In the genomic region with DNA sequence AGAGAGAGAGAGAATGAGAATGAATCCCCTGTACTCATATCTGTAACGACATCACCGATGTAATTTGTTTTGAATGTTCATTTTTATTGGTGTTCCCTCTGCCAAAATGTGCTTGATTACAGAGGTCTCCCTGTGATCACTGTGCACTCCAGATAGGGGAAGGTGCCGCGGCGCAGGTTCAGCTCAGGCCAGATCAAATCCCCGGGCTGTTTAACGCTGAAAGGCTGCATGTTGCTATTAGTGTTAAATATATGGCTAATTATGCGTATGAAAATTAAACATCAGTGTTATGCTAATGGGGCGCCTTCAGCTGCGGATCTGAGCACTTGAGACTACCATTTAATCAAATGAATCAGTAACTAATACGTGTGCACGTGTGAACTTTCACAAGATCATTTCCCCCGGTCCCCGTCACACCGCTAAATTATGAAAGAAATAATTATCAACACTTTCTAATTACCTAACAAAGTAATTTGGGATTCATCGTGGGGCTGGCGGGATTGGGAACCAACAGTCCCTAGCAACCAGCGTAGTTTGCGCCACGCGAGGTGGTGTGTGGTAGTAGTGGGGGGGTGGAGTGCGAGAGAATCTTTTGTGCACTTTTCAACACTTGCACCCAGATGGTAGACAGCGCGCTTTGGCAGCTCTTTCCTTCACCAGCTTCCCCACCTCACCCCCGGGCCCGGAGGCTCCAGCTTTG, we compare ENCODE assay signal across 9 mouse cellular contexts. TPM values are rescaled to one million over a fixed set of nuclear protein-coding genes. Genes with fewer than 3 reads are reported as not detected.
DNase-seq lines count a peak whose midpoint lies in the region; ATAC-seq and TF ChIP-seq lines count a peak whose summit lies in the region.
"Had no signal": no experiment of that assay in that cellular context is flagged by ENCODE, and none has a peak within 500 bp of the region (broad histone marks: within the 10 kb centered on the region; RNA-seq: fewer than 3 reads in every experiment).

TSS of gene Dlx1 (plus strand) at position 100 of the 700 bp plus-strand sequence.

- H3K27me3 ChIP-seq in heart, adult 2 months (ENCODE audit: control insufficient read depth, insufficient read depth, low read length) = peaks cover 32% of the 10 kb centered on the region
- peaks cover 96% of the 10 kb centered on the region for H3K27me3 ChIP-seq in E14TG2a.4 (ENCODE audit: insufficient read depth, low read length)
- H3K27me3 ChIP-seq in forebrain, embryonic 14.5 days (replicated peaks; ENCODE audit: control insufficient read depth, insufficient read depth, low read length) = peaks cover 66% of the 10 kb centered on the region
- peaks cover 95% of the 10 kb centered on the region for H3K27me3 ChIP-seq in neural tube, embryonic 15.5 days (replicated peaks)
- H3K27me3 ChIP-seq: CH12.LX had no signal

- no peaks in the 10 kb centered on the region for H3K9me3 ChIP-seq in E14TG2a.4 (ENCODE audit: low read length)
- no peaks in the 10 kb centered on the region for H3K9me3 ChIP-seq in forebrain, embryonic 14.5 days (replicated peaks; ENCODE audit: control insufficient read depth, low read length)
- no peaks in the 10 kb centered on the region for H3K9me3 ChIP-seq in neural tube, embryonic 15.5 days (replicated peaks)

- no peak within 1 kb of the TSS for H3K9ac ChIP-seq in heart, adult 2 months (ENCODE audit: low read depth, low read length)
- H3K9ac ChIP-seq in forebrain, embryonic 14.5 days (ENCODE audit: low read length) = peak within 1 kb of the TSS; percentile 88
- no peak within 1 kb of the TSS for H3K9ac ChIP-seq in neural tube, embryonic 15.5 days (replicated peaks)

- peak; percentile 63 for ATAC-seq in forebrain, embryonic 14.5 days
- ATAC-seq in neural tube, embryonic 15.5 days (ENCODE audit: low FRiP score) = no peak

- H3K4me3 ChIP-seq in heart, adult 2 months = peak within 1 kb of the TSS; percentile 43; the same call in 1 of the 2 replicates
- H3K4me3 ChIP-seq in E14TG2a.4 (replicated peaks; ENCODE audit: low read length) = peak within 1 kb of the TSS; percentile 83
- H3K4me3 ChIP-seq in forebrain, embryonic 14.5 days (ENCODE audit: low read depth, low read length) = peak within 1 kb of the TSS; percentile 52
- H3K4me3 ChIP-seq in neural tube, embryonic 15.5 days (replicated peaks) = peak within 1 kb of the TSS; percentile 33

- intact Hi-C loops in heart, adult 2 months (cut with DNase I) = loop anchor here (2.0 kb wide), 1 partner anchor 17 kb away; no protein-coding TSS in a partner anchor
- intact Hi-C loops in left cerebral cortex, postnatal 14 days (cut with DNase I) = no loop called here

- peak within 1 kb of the TSS; percentile 75 for H3K4me2 ChIP-seq in forebrain, embryonic 14.5 days (ENCODE audit: low read length)
- peak within 1 kb of the TSS; percentile 60 for H3K4me2 ChIP-seq in neural tube, embryonic 15.5 days

- TF ChIP-seq CTCF in heart, adult 2 months (IDR thresholded peaks at IDR 0.05) = no peak
- no peak for TF ChIP-seq CTCF in E14TG2a.4 (conservative IDR thresholded peaks at IDR 0.05; ENCODE audit: low read length)

- H3K4me1 ChIP-seq in heart, adult 2 months (ENCODE audit: control insufficient read depth, insufficient read depth, low read length) = peaks cover 3% of the 10 kb centered on the region; the same call in 1 of the 2 replicates
- H3K4me1 ChIP-seq in E14TG2a.4 (replicated peaks; ENCODE audit: low read depth, low read length) = peaks cover 81% of the 10 kb centered on the region
- H3K4me1 ChIP-seq in forebrain, embryonic 14.5 days (ENCODE audit: control insufficient read depth, insufficient read depth, low read length) = peaks cover 15% of the 10 kb centered on the region; the same call in 1 of the 2 replicates
- H3K4me1 ChIP-seq in neural tube, embryonic 15.5 days = peaks cover 19% of the 10 kb centered on the region

- no peaks in the 10 kb centered on the region for H3K36me3 ChIP-seq in heart, adult 2 months (ENCODE audit: control insufficient read depth, insufficient read depth, low read length)
- H3K36me3 ChIP-seq in E14TG2a.4 (ENCODE audit: insufficient read depth, low read length) = no peaks in the 10 kb centered on the region
- no peaks in the 10 kb centered on the region for H3K36me3 ChIP-seq in forebrain, embryonic 14.5 days (ENCODE audit: control insufficient read depth, insufficient read depth, low read length)
- no peaks in the 10 kb centered on the region for H3K36me3 ChIP-seq in neural tube, embryonic 15.5 days

- 6% methylated on average over 26 of the region's 26 CpGs for WGBS in heart, adult 2 months
- WGBS in forebrain, embryonic 14.5 days = under 1% methylated on average over 26 of the region's 26 CpGs
- WGBS in neural tube, embryonic 15.5 days = 1% methylated on average over 26 of the region's 26 CpGs

- no peaks in the 10 kb centered on the region for H3K79me2 ChIP-seq in heart, adult 2 months (replicated peaks; ENCODE audit: control insufficient read depth, insufficient read depth, low read length)

- TF ChIP-seq POLR2A in heart, adult 2 months (IDR thresholded peaks at IDR 0.05; ENCODE audit: insufficient read depth, low read depth, low read length) = no peak

- H3K27ac ChIP-seq in heart, adult 2 months = no peak within 1 kb of the TSS
- peak within 1 kb of the TSS; percentile 97 for H3K27ac ChIP-seq in forebrain, embryonic 14.5 days (ENCODE audit: low read depth, low read length)
- H3K27ac ChIP-seq in neural tube, embryonic 15.5 days (replicated peaks) = no peak within 1 kb of the TSS

- no peak for DNase-seq in heart, adult 2 months
- no peak for DNase-seq in heart, adult 8-10 months (ENCODE audit: low spot score)
- DNase-seq in forebrain, embryonic 14.5 days (ENCODE audit: low spot score) = peak; percentile 89
- peak in 1 of 2 experiments; percentile 46 for DNase-seq in left cerebral cortex, postnatal 14 days (ENCODE audit: low spot score in 2 of 2)
- DNase-seq in adrenal gland, adult 8-10 months = no peak
- no peak for DNase-seq in frontal cortex, postnatal 25 days (ENCODE audit: low spot score in 2 of 2)

- no peak for TF ChIP-seq EP300 in heart, adult 2 months (IDR thresholded peaks at IDR 0.05; ENCODE audit: insufficient read depth, low read depth, low read length)

RNA-seq across cellular contexts. Expression of gene Dlx1, which starts in this region (rescaled TPM):
- under 1 TPM; 0.23 to 0.39 TPM for total RNA-seq in heart, adult 2 months (2021)
- polyA plus RNA-seq in heart, adult 2 months (2012; rRNA removed) = 0.14 and 0.26 TPM in 2 replicates
- total RNA-seq in heart, adult 8-10 months (2022) = under 1 TPM; 0.20 to 0.78 (median 0.56) TPM
- polyA plus RNA-seq in forebrain, embryonic 14.5 days (2014; fragmentation: Nextera tagmentation; extraction: Ambion mirVana) = 155 and 176 TPM in 2 replicates
- total RNA-seq in left cerebral cortex, postnatal 14 days (2021) = 10 to 100 TPM; 20.7 to 24.2 TPM
- polyA plus RNA-seq in neural tube, embryonic 15.5 days (2015; fragmentation: Nextera tagmentation; extraction: Ambion mirVana) = 0.13 and 1.3 TPM in 2 replicates
- total RNA-seq in adrenal gland, adult 8-10 months (2022) = under 1 TPM; 0.24 to 0.61 (median 0.42) TPM

Comparison
In these comparisons a context has a peak if more than half of its experiments do, and no peak if none do; other contexts are left out.
1. RNA of gene Dlx1 (total RNA-seq): 20.7 to 24.2 TPM in left cerebral cortex, postnatal 14 days; 0.20 to 0.78 TPM in heart, adult 8-10 months, 0.24 to 0.61 TPM in adrenal gland, adult 8-10 months and 0.23 to 0.39 TPM in heart, adult 2 months; every median in the first group is over 10 times any median in the second.
2. RNA of gene Dlx1 (polyA plus RNA-seq): 155 to 176 TPM in forebrain, embryonic 14.5 days; 0.14 to 0.26 TPM in heart, adult 2 months and 0.13 to 1.3 TPM in neural tube, embryonic 15.5 days; every median in the first group is over 10 times any median in the second.
3. H3K4me3 ChIP-seq: peak in every context shown above with its lines; median percentile 83 in E14TG2a.4; 52 in forebrain, embryonic 14.5 days; 43 in heart, adult 2 months; 33 in neural tube, embryonic 15.5 days.